Mouse (Mus musculus) kidney, embryonic 14.5 days (tissue): ENCODE results near the gene Kcnn3. TPM values are rescaled to one million over a fixed set of nuclear protein-coding genes. Genes with fewer than 3 reads are reported as not detected.
A peak's percentile ranks its signal among the peaks of the same experiment; 100 is the strongest.

Experiments
- ATAC-seq: fragments of 200-750 bp; cut with Nextera tagmentation; 2 replicates; pipeline ENCODE4 v1.8.0; 2017; ENCODE audit warnings: moderate number of reproducible peaks, mild to moderate bottlenecking, moderate TSS enrichment, moderate library complexity; ENCODE audit not compliant: low FRiP score, low TSS enrichment
- H3K27ac ChIP-seq: fragments of 300-500 bp; sonication (generic); 2 replicates; pipeline ENCODE4 v1.5.1; 2014; ENCODE audit warnings: low read depth, mild to moderate bottlenecking, low read length, moderate library complexity, mixed read lengths
- H3K27me3 ChIP-seq: fragments of 300-500 bp; sonication (generic); 2 replicates; pipeline ENCODE4 v1.6.1; 2014; ENCODE audit warnings: mild to moderate bottlenecking, low read length; ENCODE audit not compliant: control insufficient read depth, insufficient read depth
- H3K36me3 ChIP-seq: fragments of 300-500 bp; sonication (generic); 2 replicates; pipeline ENCODE4 v1.6.1; 2014; ENCODE audit warnings: low read length, mixed read lengths; ENCODE audit not compliant: control insufficient read depth, insufficient read depth
- H3K4me1 ChIP-seq: fragments of 300-500 bp; sonication (generic); 2 replicates; pipeline ENCODE4 v1.6.1; 2014; ENCODE audit warnings: low read length, mixed read lengths; ENCODE audit not compliant: control insufficient read depth, insufficient read depth
- H3K4me2 ChIP-seq: fragments of 300-500 bp; sonication (generic); replicated peaks from 2 replicates; pipeline ENCODE4 v1.6.1; 2014; ENCODE audit warnings: low read depth, mild to moderate bottlenecking, low read length
- H3K4me3 ChIP-seq: fragments of 300-500 bp; sonication (generic); 2 replicates; pipeline ENCODE4 v1.5.1; 2014; ENCODE audit warnings: mild to moderate bottlenecking, low read length
- H3K9ac ChIP-seq: fragments of 300-500 bp; sonication (generic); 2 replicates; pipeline ENCODE4 v1.6.1; 2014; ENCODE audit warnings: low read depth, mild to moderate bottlenecking, low read length, moderate library complexity
- H3K9me3 ChIP-seq: fragments of 300-500 bp; sonication (generic); 2 replicates; pipeline ENCODE4 v1.6.1; 2016; ENCODE audit warnings: low read length; ENCODE audit not compliant: control insufficient read depth
- WGBS: fragments of 180-500 bp; shearing (Covaris S2); extraction: QIAGEN DNeasy Blood & Tissue Kit; methylation state at CpG from one replicate; pipeline ENCODE4 v1.1.7; 2014; 5-methylcytosine and 5-hydroxymethylcytosine counted together
- polyA plus RNA-seq: library from polyadenylated mRNA; unstranded; fragments of >200 nt; fragmentation: Nextera tagmentation; extraction: Ambion mirVana; gene quantifications from 2 replicates; pipeline ENCODE4 v1.2.1, GENCODE M21; 2014

Gene Kcnn3
- polyA plus RNA-seq, result 1.4 and 2.1 TPM in 2 replicates

DNA sequence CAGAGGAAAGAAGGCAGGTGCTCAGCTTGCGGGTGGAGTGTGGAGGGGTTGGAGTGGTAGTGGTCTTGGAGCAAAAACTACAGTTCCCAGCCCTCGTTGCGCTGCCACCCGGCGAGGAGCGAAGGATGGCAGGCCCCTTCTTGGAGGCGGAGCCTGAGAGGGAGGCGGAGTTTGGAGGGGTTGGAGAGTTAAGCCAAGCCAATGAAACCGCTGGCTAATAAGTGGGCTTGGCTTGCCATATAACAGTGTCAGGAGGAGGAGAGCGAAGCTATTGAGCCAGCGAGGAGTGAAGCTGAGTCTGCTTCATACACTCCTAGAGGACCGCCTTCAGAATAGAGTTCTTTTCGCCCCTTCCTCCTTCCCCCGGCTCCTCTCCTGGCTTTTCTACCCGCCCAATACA, at the start of gene Kcnn3:
Gene Kcnn3 (plus strand): TSS at position 271 of the 400 bp plus-strand sequence.
- H3K4me2 ChIP-seq, result peak within 1 kb of the TSS; percentile 88
- H3K9ac ChIP-seq, result peak within 1 kb of the TSS; percentile 48
- ATAC-seq, result peak; percentile 92
- no peak within 1 kb of the TSS for H3K27ac ChIP-seq
- no peaks in the 10 kb centered on the region; the same call in none of the 2 replicates for H3K27me3 ChIP-seq
- peak within 1 kb of the TSS; percentile 44 for H3K4me3 ChIP-seq
- peaks cover 20% of the 10 kb centered on the region for H3K4me1 ChIP-seq
- 0% methylated on average over 15 of the region's 15 CpGs for WGBS
- 0 out of 2 replicates have a peak, but pooled peaks cover 5% of the 10 kb centered on the region for H3K9me3 ChIP-seq
- H3K36me3 ChIP-seq, result no peaks in the 10 kb centered on the region

DNA sequence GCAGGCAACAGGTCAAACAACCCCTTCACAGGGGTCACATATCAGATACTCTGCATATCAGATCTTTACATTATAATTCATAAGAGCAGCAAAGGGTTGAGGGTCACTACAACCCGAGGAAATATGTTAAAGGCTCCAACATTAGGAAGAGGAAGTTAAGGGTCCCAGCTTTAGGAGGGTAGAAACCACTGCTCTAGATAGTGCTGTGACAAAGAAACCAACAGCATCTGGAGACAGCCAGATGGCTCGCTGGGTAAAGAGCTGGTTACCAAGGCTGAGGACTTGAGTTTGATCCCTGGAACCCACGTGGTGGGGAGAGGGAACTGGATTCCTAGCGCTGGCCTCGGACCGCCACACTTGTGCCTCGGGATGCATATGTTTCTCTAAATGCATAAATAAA, 47.7 kb upstream of the Kcnn3 start:
- 81% methylated on average over 7 of the region's 7 CpGs for whole genome bisulfite sequencing
- H3K9ac ChIP-seq, result no peak overlapping the region
- H3K27ac ChIP-seq, result no peak overlapping the region
- H3K9me3 ChIP-seq, result no peaks in the 10 kb centered on the region
- H3K27me3 ChIP-seq, result no peaks in the 10 kb centered on the region
- 0 out of 2 replicates have a peak, but pooled peaks cover 3% of the 10 kb centered on the region for H3K4me1 ChIP-seq
- no peak for ATAC-seq
- H3K4me3 ChIP-seq, result no peak overlapping the region
- H3K36me3 ChIP-seq, result peaks cover 6% of the 10 kb centered on the region; the same call in 1 of the 2 replicates
- H3K4me2 ChIP-seq, result no peak overlapping the region

GRCm38 (mm10) chr3:89473838-89474237, 46.1 kb upstream of the Kcnn3 start:
- no peak for ATAC-seq
- no peaks in the 10 kb centered on the region for H3K9me3 ChIP-seq
- no peak overlapping the region for H3K9ac ChIP-seq
- WGBS, result 78% methylated on average over 6 of the region's 6 CpGs
- no peaks in the 10 kb centered on the region for H3K27me3 ChIP-seq
- no peaks in the 10 kb centered on the region; the same call in 1 of the 2 replicates for H3K36me3 ChIP-seq
- no peak overlapping the region for H3K27ac ChIP-seq
- H3K4me3 ChIP-seq, result no peak overlapping the region
- no peak overlapping the region for H3K4me2 ChIP-seq
- H3K4me1 ChIP-seq, result 0 out of 2 replicates have a peak, but pooled peaks cover 3% of the 10 kb centered on the region

DNA sequence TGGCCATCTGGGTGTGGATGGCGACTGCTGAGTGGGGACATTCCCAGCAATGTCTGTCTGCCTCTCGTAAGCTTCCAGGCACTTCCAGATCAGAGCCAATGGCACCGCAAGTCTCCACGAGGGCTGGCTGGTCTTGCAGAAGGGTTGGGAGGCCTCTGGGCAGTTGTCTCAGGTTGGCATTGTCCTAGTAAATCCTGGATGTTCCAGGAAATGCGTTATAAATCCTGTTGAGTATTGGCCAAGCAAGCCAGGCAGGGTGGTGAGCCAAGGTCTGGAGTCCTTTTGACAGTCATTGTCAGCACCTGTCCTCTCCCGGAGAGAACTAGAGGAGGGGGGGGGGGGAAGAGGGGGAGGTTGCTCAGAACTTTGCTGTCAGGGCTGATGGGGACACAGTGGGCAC, 40.9 kb upstream of the Kcnn3 start:
- Histone ChIP-seq H3K36me3 (no peaks in the 10 kb centered on the region), H3K9ac (no peak overlapping the region), H3K4me3 (no peak overlapping the region), H3K9me3 (no peaks in the 10 kb centered on the region), H3K27me3 (no peaks in the 10 kb centered on the region), H3K4me2 (no peak overlapping the region), H3K4me1 (no peaks in the 10 kb centered on the region), H3K27ac (no peak overlapping the region)
- ATAC-seq, result no peak
- 71% methylated on average over 6 of the region's 6 CpGs for WGBS

DNA sequence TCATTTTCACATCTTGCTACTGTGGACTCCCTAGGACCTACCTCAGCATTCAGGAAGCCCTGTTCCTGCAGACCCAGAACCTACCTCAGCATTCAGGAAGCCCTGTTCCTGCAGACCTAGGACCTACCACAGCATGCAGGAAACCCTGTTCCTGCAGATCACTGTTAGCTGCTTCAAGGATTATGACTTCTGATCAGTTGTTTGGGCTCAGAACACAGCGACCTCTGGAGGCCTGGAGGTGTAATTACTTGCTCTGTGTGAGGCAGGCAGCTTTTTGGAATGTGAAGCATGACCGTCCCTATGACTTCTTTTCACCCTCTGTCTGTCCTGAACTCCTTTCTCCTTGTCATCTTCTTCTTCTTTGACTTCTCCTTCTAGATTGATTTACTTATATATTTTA, 38.5 kb upstream of the Kcnn3 start:
- Histone ChIP-seq H3K36me3 (no peaks in the 10 kb centered on the region), H3K27ac (no peak overlapping the region), H3K4me3 (no peak overlapping the region), H3K4me1 (no peaks in the 10 kb centered on the region), H3K4me2 (no peak overlapping the region), H3K27me3 (no peaks in the 10 kb centered on the region), H3K9me3 (no peaks in the 10 kb centered on the region), H3K9ac (no peak overlapping the region)
- 40% methylated on average over 2 of the region's 2 CpGs for WGBS
- no peak for ATAC-seq

DNA sequence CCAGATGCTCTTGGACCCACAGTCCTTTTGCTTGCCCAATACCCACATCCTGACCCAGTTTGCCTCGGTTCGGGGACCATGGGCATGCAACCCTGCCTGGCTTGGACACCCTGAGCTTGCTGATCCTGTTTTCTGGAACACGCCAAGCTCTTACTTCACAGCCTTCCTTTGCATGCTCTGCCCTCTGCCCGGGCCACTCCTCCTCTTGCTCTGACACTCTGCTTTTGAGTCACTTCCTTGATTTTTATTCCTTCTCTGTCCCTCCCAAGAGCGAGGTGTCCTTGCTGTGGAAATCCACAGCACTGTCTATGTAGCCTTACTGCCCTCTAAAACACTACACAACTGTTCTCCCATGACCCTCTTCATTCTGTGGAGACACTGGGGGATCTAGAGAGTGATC, 37.7 kb upstream of the Kcnn3 start:
- Histone ChIP-seq H3K4me1 (no peaks in the 10 kb centered on the region), H3K36me3 (no peaks in the 10 kb centered on the region), H3K27me3 (no peaks in the 10 kb centered on the region), H3K4me3 (no peak overlapping the region), H3K27ac (no peak overlapping the region), H3K4me2 (no peak overlapping the region), H3K9ac (no peak overlapping the region), H3K9me3 (no peaks in the 10 kb centered on the region)
- 79% methylated on average over 5 of the region's 5 CpGs for WGBS
- no peak for ATAC-seq

DNA sequence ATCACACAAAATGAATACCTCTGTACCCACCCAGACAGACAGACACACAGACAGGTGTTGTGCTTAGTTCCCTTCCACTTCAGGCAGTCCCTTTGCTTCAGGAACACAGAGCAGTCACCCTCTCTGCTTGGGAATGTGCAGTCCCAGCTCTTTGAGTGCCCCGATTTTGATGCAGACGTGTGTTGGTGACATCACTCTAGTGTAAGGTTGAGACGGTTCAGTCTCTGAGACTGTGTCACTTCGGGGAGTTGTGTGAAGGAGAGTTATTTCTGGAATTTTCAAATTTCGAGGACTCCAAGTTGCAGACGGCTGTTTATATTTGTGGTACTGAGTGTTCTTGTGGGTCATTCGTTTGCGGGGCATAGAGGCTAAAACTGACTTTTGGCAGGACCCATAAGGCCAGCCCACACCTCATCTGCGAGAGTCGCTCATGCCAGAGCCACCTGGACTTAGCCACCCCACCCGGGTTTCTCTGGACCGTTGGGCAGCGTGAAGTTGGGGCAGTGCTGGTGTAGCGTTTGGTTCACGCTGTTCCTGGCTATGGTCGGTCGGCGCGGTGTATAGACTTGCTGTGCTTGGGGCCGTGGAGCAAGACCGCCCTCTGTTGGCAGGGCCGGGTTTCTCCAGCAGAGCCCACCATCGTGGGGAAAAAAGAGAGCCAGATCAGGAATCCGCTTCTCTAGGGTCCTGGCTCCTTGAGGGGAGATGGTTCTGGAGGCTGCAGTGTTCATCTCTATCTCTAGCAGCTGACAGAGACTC, 35.0 kb upstream of the Kcnn3 start:
- Histone ChIP-seq H3K27ac (no peak overlapping the region), H3K9ac (no peak overlapping the region), H3K4me3 (no peak overlapping the region; the same call in 1 of the 2 replicates), H3K9me3 (no peaks in the 10 kb centered on the region), H3K4me2 (0 out of 2 replicates have a peak overlapping the region, but pooled peaks have one; percentile 26), H3K4me1 (no peaks in the 10 kb centered on the region), H3K36me3 (no peaks in the 10 kb centered on the region), H3K27me3 (no peaks in the 10 kb centered on the region)
- WGBS, result 20% methylated on average over 24 of the region's 24 CpGs
- ATAC-seq, result peak; percentile 88

DNA sequence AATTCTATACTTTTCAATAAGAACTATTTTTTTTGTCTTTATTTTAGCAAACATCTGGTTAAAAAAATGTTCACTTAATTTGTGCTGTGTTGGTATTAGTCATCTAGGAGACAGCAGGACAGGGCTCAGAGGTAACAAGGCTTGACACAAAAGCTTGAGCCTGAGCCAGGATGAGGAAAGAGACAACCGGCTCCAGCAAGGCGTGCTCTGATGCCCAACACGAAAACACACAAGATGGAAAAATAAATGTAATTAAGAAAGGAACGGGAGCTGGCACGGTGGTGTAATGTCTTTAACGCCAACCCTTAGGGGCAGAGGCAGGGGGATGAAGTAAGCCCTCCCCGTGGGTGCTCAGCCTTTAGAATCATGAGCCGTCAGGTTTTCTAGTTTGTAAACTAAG, 33.9 kb upstream of the Kcnn3 start:
- H3K9me3 ChIP-seq, result no peaks in the 10 kb centered on the region
- no peaks in the 10 kb centered on the region for H3K4me1 ChIP-seq
- no peak overlapping the region for H3K27ac ChIP-seq
- WGBS, result 86% methylated on average over 8 of the region's 8 CpGs
- H3K9ac ChIP-seq, result no peak overlapping the region
- H3K4me3 ChIP-seq, result no peak overlapping the region
- H3K36me3 ChIP-seq, result no peaks in the 10 kb centered on the region
- ATAC-seq, result no peak
- no peaks in the 10 kb centered on the region for H3K27me3 ChIP-seq
- H3K4me2 ChIP-seq, result no peak overlapping the region

GRCm38 (mm10) chr3:89486916-89487702, 32.9 kb upstream of the Kcnn3 start:
- Histone ChIP-seq H3K9ac (no peak overlapping the region), H3K4me1 (no peaks in the 10 kb centered on the region), H3K9me3 (no peaks in the 10 kb centered on the region), H3K36me3 (no peaks in the 10 kb centered on the region), H3K4me3 (no peak overlapping the region), H3K4me2 (no peak overlapping the region), H3K27me3 (no peaks in the 10 kb centered on the region), H3K27ac (no peak overlapping the region)
- no peak for ATAC-seq
- WGBS, result 63% methylated on average over 20 of the region's 20 CpGs
